Mouse (Mus musculus): ENCODE measurements around the gene Cyp2c23. TPM values are rescaled to one million over a fixed set of nuclear protein-coding genes. Genes with fewer than 3 reads are reported as not detected.

Gene Cyp2c23
- polyA plus RNA-seq, 1 experiment from 2014 or later: 0.31 TPM

GRCm38 (mm10) chr19:44060226-44060625, 31.2 kb upstream of the Cyp2c23 start:
- H3K4me2 ChIP-seq: no peak overlapping the region
- no peak overlapping the region for H3K9ac ChIP-seq (replicated peaks)
- peaks cover 82% of the 10 kb centered on the region for H3K36me3 ChIP-seq
- ATAC-seq (ENCODE audit: insufficient number of reproducible peaks, insufficient read depth, low FRiP score, low TSS enrichment, low read depth): no peak
- no peaks in the 10 kb centered on the region for H3K4me1 ChIP-seq (replicated peaks)
- H3K27ac ChIP-seq: no peak overlapping the region
- no peak overlapping the region for H3K4me3 ChIP-seq (replicated peaks)
- no peaks in the 10 kb centered on the region for H3K27me3 ChIP-seq
- WGBS: 91% methylated on average over 3 of the region's 3 CpGs
- H3K9me3 ChIP-seq: no peaks in the 10 kb centered on the region

GRCm38 (mm10) chr19:44055173-44055826, 26.3 kb upstream of the Cyp2c23 start:
- no peak overlapping the region for H3K27ac ChIP-seq
- 75% methylated on average over 4 of the region's 4 CpGs for WGBS
- peaks cover 60% of the 10 kb centered on the region for H3K36me3 ChIP-seq
- no peaks in the 10 kb centered on the region for H3K4me1 ChIP-seq (replicated peaks)
- no peak for ATAC-seq (ENCODE audit: insufficient number of reproducible peaks, insufficient read depth, low FRiP score, low TSS enrichment, low read depth)
- H3K27me3 ChIP-seq: no peaks in the 10 kb centered on the region
- no peaks in the 10 kb centered on the region for H3K9me3 ChIP-seq
- H3K9ac ChIP-seq (replicated peaks): no peak overlapping the region
- H3K4me3 ChIP-seq (replicated peaks): no peak overlapping the region
- H3K4me2 ChIP-seq: no peak overlapping the region

- Histone ChIP-seq H3K4me1 (replicated peaks) (no peaks in the 10 kb centered on the region), H3K4me3 (replicated peaks) (no peak overlapping the region), H3K27me3 (no peaks in the 10 kb centered on the region), H3K36me3 (peaks cover 40% of the 10 kb centered on the region), H3K4me2 (no peak overlapping the region), H3K27ac (no peak overlapping the region), H3K9ac (replicated peaks) (no peak overlapping the region), H3K9me3 (no peaks in the 10 kb centered on the region)
- ATAC-seq (ENCODE audit: insufficient number of reproducible peaks, insufficient read depth, low FRiP score, low TSS enrichment, low read depth): no peak
- 80% methylated on average over 4 of the region's 4 CpGs for WGBS
Measured at GRCm38 (mm10) chr19:44050388-44050787, 21.4 kb upstream of the Cyp2c23 start.

- ATAC-seq (ENCODE audit: insufficient number of reproducible peaks, insufficient read depth, low FRiP score, low TSS enrichment, low read depth): no peak
- WGBS: 61% methylated on average over 3 of the region's 3 CpGs
- no peak overlapping the region for H3K4me2 ChIP-seq
- H3K27me3 ChIP-seq: no peaks in the 10 kb centered on the region
- no peak overlapping the region for H3K9ac ChIP-seq (replicated peaks)
- H3K4me1 ChIP-seq (replicated peaks): no peaks in the 10 kb centered on the region
- H3K4me3 ChIP-seq (replicated peaks): no peak overlapping the region
- H3K36me3 ChIP-seq: peaks cover 43% of the 10 kb centered on the region
- H3K27ac ChIP-seq: no peak overlapping the region
- H3K9me3 ChIP-seq: no peaks in the 10 kb centered on the region
Measured at GRCm38 (mm10) chr19:44049282-44049681, 20.3 kb upstream of the Cyp2c23 start.

GRCm38 (mm10) chr19:44045847-44046246, 16.8 kb upstream of the Cyp2c23 start:
- Histone ChIP-seq H3K4me3 (replicated peaks) (no peak overlapping the region), H3K4me1 (replicated peaks) (no peaks in the 10 kb centered on the region), H3K36me3 (peaks cover 26% of the 10 kb centered on the region), H3K9me3 (no peaks in the 10 kb centered on the region), H3K27me3 (no peaks in the 10 kb centered on the region), H3K4me2 (no peak overlapping the region), H3K27ac (no peak overlapping the region), H3K9ac (replicated peaks) (no peak overlapping the region)
- ATAC-seq (ENCODE audit: insufficient number of reproducible peaks, insufficient read depth, low FRiP score, low TSS enrichment, low read depth): no peak
- WGBS: 88% methylated on average over 3 of the region's 3 CpGs

- H3K9ac ChIP-seq (replicated peaks): no peak overlapping the region
- no peak overlapping the region for H3K27ac ChIP-seq
- peaks cover 51% of the 10 kb centered on the region for H3K36me3 ChIP-seq
- no peaks in the 10 kb centered on the region for H3K9me3 ChIP-seq
- H3K27me3 ChIP-seq: no peaks in the 10 kb centered on the region
- H3K4me1 ChIP-seq (replicated peaks): no peaks in the 10 kb centered on the region
- ATAC-seq (ENCODE audit: insufficient number of reproducible peaks, insufficient read depth, low FRiP score, low TSS enrichment, low read depth): no peak
- WGBS: 84% methylated on average over 5 of the region's 5 CpGs
- H3K4me2 ChIP-seq: no peak overlapping the region
- H3K4me3 ChIP-seq (replicated peaks): no peak overlapping the region
Measured at GRCm38 (mm10) chr19:44042121-44042520, 13.1 kb upstream of the Cyp2c23 start.

GRCm38 (mm10) chr19:44033396-44033795, 4.4 kb upstream of the Cyp2c23 start:
- no peak overlapping the region for H3K9ac ChIP-seq (replicated peaks)
- no peaks in the 10 kb centered on the region for H3K4me1 ChIP-seq (replicated peaks)
- H3K36me3 ChIP-seq: peaks cover 37% of the 10 kb centered on the region
- no peak overlapping the region for H3K4me2 ChIP-seq
- H3K9me3 ChIP-seq: no peaks in the 10 kb centered on the region
- 92% methylated on average over 5 of the region's 5 CpGs for WGBS
- H3K27me3 ChIP-seq: no peaks in the 10 kb centered on the region
- no peak overlapping the region for H3K4me3 ChIP-seq (replicated peaks)
- no peak overlapping the region for H3K27ac ChIP-seq
- no peak for ATAC-seq (ENCODE audit: insufficient number of reproducible peaks, insufficient read depth, low FRiP score, low TSS enrichment, low read depth)

GRCm38 (mm10) chr19:44032046-44032744, 3.2 kb upstream of the Cyp2c23 start:
- H3K9ac ChIP-seq (replicated peaks): no peak overlapping the region
- no peak overlapping the region for H3K4me2 ChIP-seq
- H3K4me3 ChIP-seq (replicated peaks): no peak overlapping the region
- H3K27ac ChIP-seq: no peak overlapping the region
- H3K4me1 ChIP-seq (replicated peaks): no peaks in the 10 kb centered on the region
- no peaks in the 10 kb centered on the region for H3K27me3 ChIP-seq
- H3K9me3 ChIP-seq: no peaks in the 10 kb centered on the region
- no peak for ATAC-seq (ENCODE audit: insufficient number of reproducible peaks, insufficient read depth, low FRiP score, low TSS enrichment, low read depth)
- H3K36me3 ChIP-seq: peaks cover 29% of the 10 kb centered on the region
- WGBS: 87% methylated on average over 11 of the region's 11 CpGs

GRCm38 (mm10) chr19:44030024-44030423, 1.0 kb upstream of the Cyp2c23 start:
- Histone ChIP-seq H3K4me3 (replicated peaks) (no peak overlapping the region), H3K9me3 (no peaks in the 10 kb centered on the region), H3K4me2 (no peak overlapping the region), H3K27me3 (no peaks in the 10 kb centered on the region), H3K36me3 (peaks cover 8% of the 10 kb centered on the region; the same call in 1 of the 2 replicates), H3K27ac (no peak overlapping the region), H3K4me1 (replicated peaks) (no peaks in the 10 kb centered on the region), H3K9ac (replicated peaks) (no peak overlapping the region)
- 92% methylated on average over 5 of the region's 5 CpGs for WGBS
- no peak for ATAC-seq (ENCODE audit: insufficient number of reproducible peaks, insufficient read depth, low FRiP score, low TSS enrichment, low read depth)

GRCm38 (mm10) chr19:44026956-44027530, 2.0 kb downstream of the Cyp2c23 start:
- ATAC-seq (ENCODE audit: insufficient number of reproducible peaks, insufficient read depth, low FRiP score, low TSS enrichment, low read depth): no peak
- H3K36me3 ChIP-seq: no peaks in the 10 kb centered on the region
- H3K9me3 ChIP-seq: no peaks in the 10 kb centered on the region
- no peaks in the 10 kb centered on the region for H3K4me1 ChIP-seq (replicated peaks)
- no peak overlapping the region for H3K9ac ChIP-seq (replicated peaks)
- WGBS: 63% methylated on average over 8 of the region's 8 CpGs
- no peak overlapping the region for H3K4me2 ChIP-seq
- H3K27me3 ChIP-seq: no peaks in the 10 kb centered on the region
- no peak overlapping the region for H3K27ac ChIP-seq
- H3K4me3 ChIP-seq (replicated peaks): no peak overlapping the region

GRCm38 (mm10) chr19:44024921-44025585, 4.0 kb downstream of the Cyp2c23 start:
- no peaks in the 10 kb centered on the region for H3K27me3 ChIP-seq
- no peaks in the 10 kb centered on the region for H3K4me1 ChIP-seq (replicated peaks)
- H3K27ac ChIP-seq: no peak overlapping the region
- no peak overlapping the region for H3K4me2 ChIP-seq
- no peak overlapping the region for H3K9ac ChIP-seq (replicated peaks)
- 89% methylated on average over 13 of the region's 13 CpGs for WGBS
- no peaks in the 10 kb centered on the region for H3K9me3 ChIP-seq
- no peak for ATAC-seq (ENCODE audit: insufficient number of reproducible peaks, insufficient read depth, low FRiP score, low TSS enrichment, low read depth)
- no peaks in the 10 kb centered on the region for H3K36me3 ChIP-seq
- H3K4me3 ChIP-seq (replicated peaks): no peak overlapping the region

All from limb, embryonic 12.5 days (tissue).